Mouse (Mus musculus) ES-Bruce4 (cell line): ENCODE data around the gene Jund. TPM values are rescaled to one million over a fixed set of nuclear protein-coding genes. Genes with fewer than 3 reads are reported as not detected.

Experiments
- H3K27ac ChIP-seq: 2 replicates; pipeline ENCODE4 v1.5.1; 2012; ENCODE audit warnings: low read length, inconsistent platforms; ENCODE audit not compliant: insufficient read depth
- H3K27me3 ChIP-seq: 2 replicates; pipeline ENCODE4 v1.6.1; 2012; ENCODE audit warnings: mild to moderate bottlenecking, low read length, inconsistent platforms; ENCODE audit not compliant: control insufficient read depth, poor library complexity, insufficient read depth, severe bottlenecking
- H3K36me3 ChIP-seq: 2 replicates; pipeline ENCODE4 v1.6.1; 2012; ENCODE audit warnings: inconsistent platforms, mild to moderate bottlenecking, low read length, moderate library complexity; ENCODE audit not compliant: control insufficient read depth, poor library complexity, insufficient read depth, severe bottlenecking
- H3K4me1 ChIP-seq: one replicate; pipeline ENCODE4 v1.8.1; 2011; ENCODE audit warnings: low read length; ENCODE audit not compliant: control insufficient read depth, insufficient read depth
- H3K4me3 ChIP-seq: 2 replicates; pipeline ENCODE4 v1.5.1; 2011; ENCODE audit warnings: low read depth, mild to moderate bottlenecking, low read length
- H3K9ac ChIP-seq: 2 replicates; pipeline ENCODE4 v1.6.1; 2012; ENCODE audit warnings: low read depth, mild to moderate bottlenecking, inconsistent platforms; ENCODE audit not compliant: poor library complexity, severe bottlenecking
- H3K9me3 ChIP-seq: replicated peaks from 2 replicates; pipeline ENCODE4 v1.6.1; 2012; ENCODE audit warnings: mild to moderate bottlenecking, low read length, inconsistent platforms; ENCODE audit not compliant: control insufficient read depth, poor library complexity, insufficient read depth, severe bottlenecking
- CTCF ChIP-seq: IDR thresholded peaks from one replicate; pipeline ENCODE4 v1.8.1; 2011; ENCODE audit warnings: low read depth, low read length
- EP300 ChIP-seq: IDR thresholded peaks from 2 replicates; pipeline ENCODE4 v1.6.1; 2011; ENCODE audit warnings: low read depth, low read length; ENCODE audit not compliant: insufficient read depth
- POLR2A ChIP-seq: IDR thresholded peaks from one replicate; pipeline ENCODE4 v1.8.1; 2011; ENCODE audit warnings: low read length; ENCODE audit not compliant: insufficient read depth
- polyA plus RNA-seq: library from polyadenylated mRNA; stranded (reverse); fragments of >200 nt; gene quantifications from 2 replicates; pipeline ENCODE4 v1.2.4, GENCODE M21; 2011; ENCODE audit warnings: low read depth; ENCODE audit not compliant: missing spikeins, insufficient read depth, insufficient read length

Gene Jund
- 56.6 and 66.4 TPM in 2 replicates for polyA plus RNA-seq

- Histone ChIP-seq H3K9me3 (no peaks in the 10 kb centered on the region), H3K36me3 (no peaks in the 10 kb centered on the region), H3K9ac (peak within 1 kb of the TSS; percentile 95), H3K27me3 (no peaks in the 10 kb centered on the region), H3K27ac (peak within 1 kb of the TSS; percentile 78), H3K4me3 (peak within 1 kb of the TSS; percentile 81), H3K4me1 (peaks cover 2% of the 10 kb centered on the region)
- TF ChIP-seq POLR2A (peak; percentile 92), CTCF (no peak), EP300 (peak; percentile 66; the same call in 1 of the 2 replicates)
These were observed at the start of gene Jund for GRCm38 (mm10) chr8:70698310-70699109. Gene Jund, plus strand, starts transcription at chr8:70698949.

DNA sequence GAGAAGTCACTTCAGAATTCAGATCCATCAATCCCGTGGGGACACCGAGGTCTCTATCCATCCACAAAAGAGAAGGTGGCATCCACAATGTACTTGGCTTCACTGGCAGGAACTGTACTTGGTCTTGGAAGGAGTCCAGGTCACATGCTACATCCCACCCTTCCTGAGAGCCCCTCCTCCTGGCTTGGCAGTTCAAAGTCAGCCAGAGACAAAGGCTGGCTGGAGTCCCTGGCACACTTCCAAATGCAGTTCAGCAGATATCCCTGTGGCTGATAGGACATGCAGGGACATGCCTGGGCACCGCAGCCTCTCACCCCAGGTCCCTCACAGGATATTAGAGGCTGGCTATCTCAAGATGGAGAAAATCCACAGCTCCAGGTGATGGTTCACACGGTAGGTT, 49.4 kb upstream of the Jund start:
- H3K36me3 ChIP-seq: peaks cover 12% of the 10 kb centered on the region; the same call in 1 of the 2 replicates
- no peak overlapping the region for H3K4me3 ChIP-seq
- no peaks in the 10 kb centered on the region for H3K9me3 ChIP-seq
- peak overlapping the region; percentile 73 for H3K27ac ChIP-seq
- TF ChIP-seq POLR2A: no peak
- TF ChIP-seq EP300: peak; percentile 97
- no peaks in the 10 kb centered on the region for H3K27me3 ChIP-seq
- peaks cover 30% of the 10 kb centered on the region for H3K4me1 ChIP-seq
- H3K9ac ChIP-seq: peak overlapping the region; percentile 65

DNA sequence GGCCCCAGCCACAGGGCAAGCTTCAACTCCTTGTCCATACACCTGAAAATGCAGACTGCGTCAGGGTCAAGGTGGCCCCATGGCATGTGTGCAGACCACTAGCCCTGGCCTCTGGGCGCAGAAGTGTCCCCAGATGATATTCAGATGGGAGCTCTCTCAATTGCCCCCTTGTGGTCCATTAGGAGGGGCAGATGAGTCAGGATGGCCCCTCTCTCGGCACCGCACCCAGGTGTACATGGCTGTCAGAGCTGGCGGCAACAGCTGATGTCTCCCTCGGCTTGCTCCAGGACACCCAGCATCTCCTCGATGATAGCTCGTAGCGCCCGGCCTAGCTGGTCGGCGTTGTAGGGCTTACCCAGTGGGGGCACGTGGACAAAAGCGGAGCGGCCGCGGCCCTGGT, 48.4 kb upstream of the Jund start:
- Histone ChIP-seq H3K27ac (peak overlapping the region; percentile 73), H3K9ac (peak overlapping the region; percentile 65), H3K27me3 (no peaks in the 10 kb centered on the region), H3K4me3 (no peak overlapping the region), H3K9me3 (no peaks in the 10 kb centered on the region), H3K36me3 (peaks cover 21% of the 10 kb centered on the region), H3K4me1 (peaks cover 27% of the 10 kb centered on the region)
- no peak for TF ChIP-seq POLR2A
- no peak for TF ChIP-seq CTCF
- TF ChIP-seq EP300: no peak

GRCm38 (mm10) chr8:70653226-70653625, 45.5 kb upstream of the Jund start:
- H3K36me3 ChIP-seq: peaks cover 32% of the 10 kb centered on the region
- peaks cover 13% of the 10 kb centered on the region for H3K4me1 ChIP-seq

GRCm38 (mm10) chr8:70654121-70654520, 44.6 kb upstream of the Jund start:
- Histone ChIP-seq H3K27ac (no peak overlapping the region), H3K9ac (no peak overlapping the region), H3K4me3 (no peak overlapping the region), H3K4me1 (peaks cover 9% of the 10 kb centered on the region), H3K9me3 (no peaks in the 10 kb centered on the region), H3K27me3 (no peaks in the 10 kb centered on the region), H3K36me3 (peaks cover 32% of the 10 kb centered on the region)
- no peak for TF ChIP-seq EP300
- no peak for TF ChIP-seq POLR2A
- TF ChIP-seq CTCF: no peak

More at GRCm38 (mm10) chr8:70653226-70653625, 45.5 kb upstream of the Jund start:
- no peak overlapping the region for H3K27ac ChIP-seq
- H3K9ac ChIP-seq: no peak overlapping the region
- H3K9me3 ChIP-seq: no peaks in the 10 kb centered on the region
- no peaks in the 10 kb centered on the region for H3K27me3 ChIP-seq
- no peak overlapping the region for H3K4me3 ChIP-seq
- TF ChIP-seq POLR2A: no peak
- TF ChIP-seq CTCF: peak; percentile 94

GRCm38 (mm10) chr8:70655469-70655868, 43.3 kb upstream of the Jund start:
- H3K27me3 ChIP-seq: no peaks in the 10 kb centered on the region
- H3K4me3 ChIP-seq: no peak overlapping the region
- no peaks in the 10 kb centered on the region for H3K9me3 ChIP-seq
- H3K9ac ChIP-seq: no peak overlapping the region
- peaks cover 26% of the 10 kb centered on the region for H3K36me3 ChIP-seq
- peaks cover 5% of the 10 kb centered on the region for H3K4me1 ChIP-seq
- no peak overlapping the region for H3K27ac ChIP-seq
- TF ChIP-seq CTCF: no peak
- no peak for TF ChIP-seq EP300
- TF ChIP-seq POLR2A: no peak
